Mouse (Mus musculus): ENCODE results near the gene 1700019A02Rik.
A peak's percentile ranks its signal among the peaks of the same experiment; 100 is the strongest.

Gene 1700019A02Rik

GRCm38 (mm10) chr1:53187536-53187935 lies at the start of gene 1700019A02Rik:
TSS of gene 1700019A02Rik (minus strand) at chr1:53187636.
- no peak for DNase-seq

GRCm38 (mm10) chr1:53226063-53226462 lies 38.6 kb upstream of the 1700019A02Rik start:
- no peak for DNase-seq

GRCm38 (mm10) chr1:53225616-53226015 lies 38.2 kb upstream of the 1700019A02Rik start:
- DNase-seq = no peak

GRCm38 (mm10) chr1:53224775-53225174 lies 37.3 kb upstream of the 1700019A02Rik start:
- peak; percentile 37 for DNase-seq

- no peak for DNase-seq
Measured at GRCm38 (mm10) chr1:53210136-53210535, 22.7 kb upstream of the 1700019A02Rik start.

GRCm38 (mm10) chr1:53203902-53204301 lies 16.5 kb upstream of the 1700019A02Rik start:
- DNase-seq = no peak

GRCm38 (mm10) chr1:53201630-53202199 lies 14.3 kb upstream of the 1700019A02Rik start:
- DNase-seq = no peak

GRCm38 (mm10) chr1:53194536-53194935 lies 7.1 kb upstream of the 1700019A02Rik start:
- DNase-seq = no peak

GRCm38 (mm10) chr1:53191234-53191633 lies 3.8 kb upstream of the 1700019A02Rik start:
- no peak for DNase-seq

- no peak for DNase-seq
Measured at GRCm38 (mm10) chr1:53189620-53190019, 2.2 kb upstream of the 1700019A02Rik start.

GRCm38 (mm10) chr1:53186301-53186700 lies 1.1 kb downstream of the 1700019A02Rik start:
- DNase-seq = no peak

GRCm38 (mm10) chr1:53157715-53158114 lies 29.7 kb downstream of the 1700019A02Rik start:
- DNase-seq = no peak

GRCm38 (mm10) chr1:53123066-53123465 lies 64.4 kb downstream of the 1700019A02Rik start:
- no peak for DNase-seq

GRCm38 (mm10) chr1:53110561-53110960 lies 76.9 kb downstream of the 1700019A02Rik start:
- DNase-seq = peak; percentile 81
